Mouse (Mus musculus) lung, embryonic 15.5 days (tissue): ENCODE data around the gene Gspt2. TPM values are rescaled to one million over a fixed set of nuclear protein-coding genes. Genes with fewer than 3 reads are reported as not detected.
"Not testable (repeated sequence)": the region's sequence is repeated elsewhere in the genome, so short reads cannot be mapped to it uniquely, and the experiment has no call there.

Source experiments
- ATAC-seq: fragments of 200-750 bp; cut with Nextera tagmentation; 2 replicates; pipeline ENCODE4 v1.8.0; 2017; ENCODE audit warnings: moderate number of reproducible peaks, borderline replicate concordance; ENCODE audit not compliant: low FRiP score, low TSS enrichment; ENCODE audit errors: extremely low read depth
- H3K27ac ChIP-seq: fragments of 300-500 bp; sonication (generic); 2 replicates; pipeline ENCODE4 v1.5.1; 2015; ENCODE audit warnings: moderate library complexity, mild to moderate bottlenecking, inconsistent platforms
- H3K27me3 ChIP-seq: fragments of 300-500 bp; sonication (generic); 2 replicates; pipeline ENCODE4 v1.6.1; 2015; ENCODE audit warnings: inconsistent platforms
- H3K36me3 ChIP-seq: fragments of 300-500 bp; sonication (generic); 2 replicates; pipeline ENCODE4 v1.6.1; 2015; ENCODE audit warnings: inconsistent platforms
- H3K4me1 ChIP-seq: fragments of 300-500 bp; sonication (generic); 2 replicates; pipeline ENCODE4 v1.6.1; 2015; ENCODE audit warnings: inconsistent platforms
- H3K4me2 ChIP-seq: fragments of 300-500 bp; sonication (generic); 2 replicates; pipeline ENCODE4 v1.6.1; 2015; ENCODE audit warnings: inconsistent platforms, mild to moderate bottlenecking, moderate library complexity
- H3K4me3 ChIP-seq: fragments of 300-500 bp; sonication (generic); 2 replicates; pipeline ENCODE4 v1.5.1; 2015; ENCODE audit warnings: mild to moderate bottlenecking, inconsistent platforms
- H3K9ac ChIP-seq: fragments of 300-500 bp; sonication (generic); 2 replicates; pipeline ENCODE4 v1.6.1; 2015; ENCODE audit warnings: inconsistent platforms
- H3K9me3 ChIP-seq: fragments of 300-500 bp; sonication (generic); 2 replicates; pipeline ENCODE4 v1.6.1; 2016; ENCODE audit warnings: inconsistent platforms
- WGBS: fragments of 180-500 bp; shearing (Covaris S2); methylation state at CpG from one replicate; pipeline ENCODE4 v1.1.7; 2015; 5-methylcytosine and 5-hydroxymethylcytosine counted together
- polyA plus RNA-seq: library from polyadenylated mRNA; unstranded; fragments of >200 nt; fragmentation: Nextera tagmentation; extraction: Ambion mirVana; gene quantifications from 2 replicates; pipeline ENCODE4 v1.2.1, GENCODE M21; 2015

Gene Gspt2
- 2.8 and 3.1 TPM in 2 replicates for polyA plus RNA-seq

GRCm38 (mm10) chrX:94635961-94636563 lies at the start of gene Gspt2:
Gspt2 (plus strand) TSS chrX:94636069.
- Histone ChIP-seq H3K27ac (no peak within 1 kb of the TSS), H3K4me3 (peak within 1 kb of the TSS; percentile 54), H3K27me3 (peaks cover 24% of the 10 kb centered on the region), H3K4me2 (peak within 1 kb of the TSS; percentile 72), H3K9ac (peak within 1 kb of the TSS; percentile 44), H3K36me3 (no peaks in the 10 kb centered on the region), H3K4me1 (no peaks in the 10 kb centered on the region), H3K9me3 (no peaks in the 10 kb centered on the region)
- ATAC-seq, result peak; percentile 69; the same call in 1 of the 2 replicates
- 15% methylated on average over 47 of the region's 53 CpGs for WGBS

GRCm38 (mm10) chrX:94624835-94625803 lies 10.8 kb upstream of the Gspt2 start:
- Histone ChIP-seq H3K27me3 (peaks cover 8% of the 10 kb centered on the region; the same call in 1 of the 2 replicates), H3K4me3 (no peak overlapping the region), H3K9ac (no peak overlapping the region), H3K4me1 (no peaks in the 10 kb centered on the region), H3K4me2 (peak overlapping the region; percentile 33; the same call in 1 of the 2 replicates), H3K27ac (no peak overlapping the region), H3K36me3 (no peaks in the 10 kb centered on the region), H3K9me3 (no peaks in the 10 kb centered on the region)
- peak; percentile 57; the same call in 1 of the 2 replicates for ATAC-seq
- 27% methylated on average over 13 of the region's 13 CpGs for WGBS

- peaks cover 24% of the 10 kb centered on the region for H3K27me3 ChIP-seq
- peak overlapping the region; percentile 54 for H3K4me3 ChIP-seq
Observed at GRCm38 (mm10) chrX:94636911-94637310, 1.0 kb downstream of the Gspt2 start.

GRCm38 (mm10) chrX:94648541-94648940 lies 12.7 kb downstream of the Gspt2 start:
- H3K4me2 ChIP-seq, result no peak overlapping the region
- no peak for ATAC-seq
- H3K27me3 ChIP-seq, result peaks cover 3% of the 10 kb centered on the region; the same call in 1 of the 2 replicates

More at GRCm38 (mm10) chrX:94636911-94637310, 1.0 kb downstream of the Gspt2 start:
- no peaks in the 10 kb centered on the region for H3K9me3 ChIP-seq
- no peak overlapping the region for H3K27ac ChIP-seq
- peak overlapping the region; percentile 72 for H3K4me2 ChIP-seq
- no peaks in the 10 kb centered on the region for H3K4me1 ChIP-seq
- WGBS, result 72% methylated on average over 8 of the region's 8 CpGs
- no peaks in the 10 kb centered on the region for H3K36me3 ChIP-seq
- H3K9ac ChIP-seq, result no peak overlapping the region
- no peak for ATAC-seq

GRCm38 (mm10) chrX:94657734-94658133 lies 21.9 kb downstream of the Gspt2 start:
- H3K9ac ChIP-seq, result no peak overlapping the region
- peaks cover 13% of the 10 kb centered on the region for H3K27me3 ChIP-seq
- H3K27ac ChIP-seq, result no peak overlapping the region
- no peaks in the 10 kb centered on the region for H3K36me3 ChIP-seq
- ATAC-seq, result no peak
- no peak overlapping the region for H3K4me3 ChIP-seq
- H3K4me1 ChIP-seq, result no peaks in the 10 kb centered on the region
- 36% methylated on average over 2 of the region's 2 CpGs for WGBS
- no peaks in the 10 kb centered on the region for H3K9me3 ChIP-seq
- H3K4me2 ChIP-seq, result no peak overlapping the region

More at GRCm38 (mm10) chrX:94648541-94648940, 12.7 kb downstream of the Gspt2 start:
- H3K4me1 ChIP-seq, result no peaks in the 10 kb centered on the region
- no peaks in the 10 kb centered on the region for H3K36me3 ChIP-seq
- no peak overlapping the region for H3K9ac ChIP-seq
- H3K9me3 ChIP-seq, result no peaks in the 10 kb centered on the region
- H3K27ac ChIP-seq, result no peak overlapping the region
- H3K4me3 ChIP-seq, result no peak overlapping the region

- no peaks in the 10 kb centered on the region for H3K9me3 ChIP-seq
- WGBS, result 52% methylated on average over 4 of the region's 4 CpGs
- H3K27me3 ChIP-seq, result no peaks in the 10 kb centered on the region; the same call in 1 of the 2 replicates
- no peak overlapping the region for H3K4me3 ChIP-seq
- H3K4me1 ChIP-seq, result no peaks in the 10 kb centered on the region
- ATAC-seq, result no peak
- no peaks in the 10 kb centered on the region for H3K36me3 ChIP-seq
- H3K4me2 ChIP-seq, result no peak overlapping the region
- H3K9ac ChIP-seq, result no peak overlapping the region
- no peak overlapping the region for H3K27ac ChIP-seq
Observed at GRCm38 (mm10) chrX:94670814-94671213, 34.9 kb downstream of the Gspt2 start.

- Histone ChIP-seq H3K27ac (no peak overlapping the region), H3K9ac (no peak overlapping the region), H3K4me1 (no peaks in the 10 kb centered on the region), H3K36me3 (no peaks in the 10 kb centered on the region), H3K4me2 (no peak overlapping the region), H3K4me3 (no peak overlapping the region), H3K9me3 (no peaks in the 10 kb centered on the region), H3K27me3 (no peaks in the 10 kb centered on the region; the same call in 1 of the 2 replicates)
- 49% methylated on average over 4 of the region's 4 CpGs for WGBS
- no peak for ATAC-seq
Observed at GRCm38 (mm10) chrX:94674977-94675376, 39.1 kb downstream of the Gspt2 start.

GRCm38 (mm10) chrX:94681581-94681980 lies 45.7 kb downstream of the Gspt2 start:
- H3K9ac ChIP-seq, H3K27me3 ChIP-seq, H3K9me3 ChIP-seq, H3K27ac ChIP-seq, ATAC-seq, H3K4me2 ChIP-seq, H3K4me3 ChIP-seq, H3K36me3 ChIP-seq, H3K4me1 ChIP-seq: not testable (repeated sequence)
- WGBS, result no CpG with 5 or more reads among the region's 2 CpGs

- H3K4me1 ChIP-seq, ATAC-seq, H3K4me2 ChIP-seq, H3K36me3 ChIP-seq, H3K27me3 ChIP-seq, H3K27ac ChIP-seq, H3K4me3 ChIP-seq, H3K9me3 ChIP-seq, H3K9ac ChIP-seq: not testable (repeated sequence)
- WGBS, result 82% methylated on average over 5 of the region's 5 CpGs
Observed at GRCm38 (mm10) chrX:94689593-94689992, 53.7 kb downstream of the Gspt2 start.

Other genes with a start within 250 kb of the Gspt2 start
- gene Maged1, start 93.9 kb upstream of the Gspt2 start, polyA plus RNA-seq, result 610 and 614 TPM in 2 replicates
- 1.4 and 1.8 TPM in 2 replicates for gene Zxdb, start 88.5 kb downstream of the Gspt2 start, polyA plus RNA-seq